Mouse (Mus musculus) hindbrain, embryonic 11.5 days (tissue): ENCODE data around the gene Hist1h2ab. TPM values are rescaled to one million over a fixed set of nuclear protein-coding genes. Genes with fewer than 3 reads are reported as not detected.
"Not testable (repeated sequence)": the region's sequence is repeated elsewhere in the genome, so short reads cannot be mapped to it uniquely, and the experiment has no call there.

Experiments used
- ATAC-seq: fragments of 200-750 bp; cut with Nextera tagmentation; 2 replicates; pipeline ENCODE4 v1.8.0; 2017; ENCODE audit warnings: mild to moderate bottlenecking, moderate TSS enrichment, moderate library complexity; ENCODE audit not compliant: low FRiP score
- DNase-seq: peaks from one replicate; pipeline ENCODE4 v3.0.0-alpha.2; 2015; ENCODE audit warnings: low spot score
- H3K27ac ChIP-seq: fragments of 300-500 bp; sonication (generic); 2 replicates; pipeline ENCODE4 v1.5.1; 2014; ENCODE audit warnings: mild to moderate bottlenecking, low read depth, low read length
- H3K27me3 ChIP-seq: fragments of 300-500 bp; sonication (generic); 2 replicates; pipeline ENCODE4 v1.6.1; 2014; ENCODE audit warnings: mild to moderate bottlenecking, low read length, moderate library complexity, mixed read lengths; ENCODE audit not compliant: control insufficient read depth, insufficient read depth
- H3K36me3 ChIP-seq: fragments of 300-500 bp; sonication (generic); 2 replicates; pipeline ENCODE4 v1.6.1; 2014; ENCODE audit warnings: mild to moderate bottlenecking, low read length, moderate library complexity, mixed read lengths; ENCODE audit not compliant: control insufficient read depth, insufficient read depth
- H3K4me1 ChIP-seq: fragments of 300-500 bp; sonication (generic); replicated peaks from 2 replicates; pipeline ENCODE4 v1.6.1; 2014; ENCODE audit warnings: low read length, mixed read lengths; ENCODE audit not compliant: control insufficient read depth, insufficient read depth
- H3K4me2 ChIP-seq: fragments of 300-500 bp; sonication (generic); replicated peaks from 2 replicates; pipeline ENCODE4 v1.6.1; 2014; ENCODE audit warnings: mild to moderate bottlenecking, low read depth, low read length
- H3K4me3 ChIP-seq: fragments of 300-500 bp; sonication (generic); 2 replicates; pipeline ENCODE4 v1.5.1; 2014; ENCODE audit warnings: low read depth, low read length
- H3K9ac ChIP-seq: fragments of 300-500 bp; sonication (generic); 2 replicates; pipeline ENCODE4 v1.6.1; 2014; ENCODE audit warnings: low read depth, low read length
- H3K9me3 ChIP-seq: fragments of 300-500 bp; sonication (generic); 2 replicates; pipeline ENCODE4 v1.6.1; 2016; ENCODE audit warnings: low read length; ENCODE audit not compliant: control insufficient read depth
- whole genome bisulfite sequencing: fragments of 180-500 bp; shearing (Covaris S2); extraction: QIAGEN DNeasy Blood & Tissue Kit; methylation state at CpG from one replicate; pipeline ENCODE4 v1.1.7; 2014; 5-methylcytosine and 5-hydroxymethylcytosine counted together
- polyA plus RNA-seq: library from polyadenylated mRNA; unstranded; fragments of >200 nt; fragmentation: Nextera tagmentation; extraction: Ambion mirVana; gene quantifications from 2 replicates; pipeline ENCODE4 v1.2.1, GENCODE M21; 2014

Gene Hist1h2ab
- 42.5 and 50.0 TPM in 2 replicates for polyA plus RNA-seq

DNA sequence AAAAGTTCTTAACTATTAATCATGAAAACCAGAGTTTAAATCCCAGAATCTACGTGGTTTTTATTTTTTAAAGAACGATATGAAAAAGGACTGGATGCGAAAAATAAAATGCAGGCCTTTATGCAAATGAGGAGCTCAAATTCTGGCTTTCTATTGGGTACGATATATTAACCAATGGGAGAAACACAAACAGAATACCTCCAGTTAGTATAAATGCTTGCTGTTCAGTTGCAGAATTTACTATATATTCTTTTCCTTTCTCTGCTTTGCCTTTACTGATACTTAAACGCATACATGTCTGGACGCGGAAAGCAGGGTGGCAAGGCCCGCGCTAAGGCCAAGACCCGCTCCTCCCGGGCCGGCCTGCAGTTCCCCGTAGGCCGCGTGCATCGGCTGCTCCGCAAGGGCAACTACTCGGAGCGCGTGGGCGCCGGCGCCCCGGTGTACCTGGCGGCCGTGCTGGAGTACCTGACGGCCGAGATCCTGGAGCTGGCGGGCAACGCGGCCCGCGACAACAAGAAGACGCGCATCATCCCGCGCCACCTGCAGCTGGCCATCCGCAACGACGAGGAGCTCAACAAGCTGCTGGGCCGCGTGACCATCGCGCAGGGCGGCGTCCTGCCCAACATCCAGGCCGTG lies at the start of gene Hist1h2ab:
TSS of gene Hist1h2ab (plus strand) at position 288 of the 639 bp plus-strand sequence.
- not testable (repeated sequence) for H3K4me1 ChIP-seq, H3K9me3 ChIP-seq, H3K27me3 ChIP-seq, H3K36me3 ChIP-seq
- ATAC-seq = peak; percentile 52
- Histone ChIP-seq H3K9ac (peak within 1 kb of the TSS; percentile 49; the same call in 1 of the 2 replicates), H3K4me3 (peak within 1 kb of the TSS; percentile 39), H3K4me2 (peak within 1 kb of the TSS; percentile 54), H3K27ac (peak within 1 kb of the TSS; percentile 90)
- WGBS = 1% methylated on average over 25 of the region's 47 CpGs
- peak; percentile 74 for DNase-seq

GRCm38 (mm10) chr13:23702220-23702619 lies 48.7 kb upstream of the Hist1h2ab start:
- no peaks in the 10 kb centered on the region for H3K27me3 ChIP-seq
- H3K27ac ChIP-seq = no peak overlapping the region
- WGBS = 80% methylated on average over 4 of the region's 4 CpGs
- ATAC-seq (no peak), DNase-seq (no peak)
- no peak overlapping the region for H3K9ac ChIP-seq
- H3K4me2 ChIP-seq = no peak overlapping the region
- H3K9me3 ChIP-seq = no peaks in the 10 kb centered on the region
- H3K36me3 ChIP-seq = no peaks in the 10 kb centered on the region
- no peaks in the 10 kb centered on the region for H3K4me1 ChIP-seq
- no peak overlapping the region for H3K4me3 ChIP-seq

DNA sequence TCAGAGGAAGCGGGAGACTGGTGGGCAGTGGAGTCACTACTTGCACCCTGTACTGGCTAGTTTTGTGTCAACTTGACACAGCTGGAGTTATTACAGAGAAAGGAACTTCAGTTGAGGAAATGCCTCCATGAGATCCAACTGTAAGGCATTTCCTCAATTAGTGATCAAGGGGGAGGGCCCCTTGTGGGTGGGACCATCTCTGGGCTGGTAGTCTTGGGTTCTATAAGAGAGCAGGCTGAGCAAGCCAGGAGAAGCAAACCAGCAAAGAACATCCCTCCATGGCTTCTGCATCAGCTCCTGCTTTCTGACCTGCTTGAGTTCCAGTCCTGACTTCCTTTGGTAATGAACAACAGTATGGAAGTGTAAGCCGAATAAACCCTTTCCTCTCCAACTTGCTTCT lies 48.1 kb upstream of the Hist1h2ab start:
- not testable (repeated sequence) for H3K27me3 ChIP-seq, H3K4me1 ChIP-seq, H3K4me2 ChIP-seq, H3K36me3 ChIP-seq, ATAC-seq, H3K4me3 ChIP-seq, DNase-seq, H3K9me3 ChIP-seq, H3K9ac ChIP-seq, H3K27ac ChIP-seq
- WGBS = 87% methylated on average over 2 of the region's 2 CpGs

GRCm38 (mm10) chr13:23705751-23706356 lies 45.1 kb upstream of the Hist1h2ab start:
- H3K27ac ChIP-seq = no peak overlapping the region
- H3K4me2 ChIP-seq = no peak overlapping the region
- WGBS = 97% methylated on average over 7 of the region's 7 CpGs
- no peak for ATAC-seq
- H3K36me3 ChIP-seq = no peaks in the 10 kb centered on the region
- H3K4me3 ChIP-seq = no peak overlapping the region
- H3K9me3 ChIP-seq = no peaks in the 10 kb centered on the region
- DNase-seq = no peak
- no peaks in the 10 kb centered on the region for H3K27me3 ChIP-seq
- peaks cover 3% of the 10 kb centered on the region; the same call in 1 of the 2 replicates for H3K4me1 ChIP-seq
- no peak overlapping the region for H3K9ac ChIP-seq

GRCm38 (mm10) chr13:23706771-23707170 lies 44.2 kb upstream of the Hist1h2ab start:
- Histone ChIP-seq H3K4me3 (no peak overlapping the region), H3K9ac (no peak overlapping the region), H3K9me3 (no peaks in the 10 kb centered on the region), H3K36me3 (no peaks in the 10 kb centered on the region), H3K4me1 (peaks cover 3% of the 10 kb centered on the region; the same call in 1 of the 2 replicates), H3K27me3 (no peaks in the 10 kb centered on the region), H3K27ac (no peak overlapping the region), H3K4me2 (no peak overlapping the region)
- WGBS = 92% methylated on average over 12 of the region's 12 CpGs
- DNase-seq (no peak), ATAC-seq (no peak)

DNA sequence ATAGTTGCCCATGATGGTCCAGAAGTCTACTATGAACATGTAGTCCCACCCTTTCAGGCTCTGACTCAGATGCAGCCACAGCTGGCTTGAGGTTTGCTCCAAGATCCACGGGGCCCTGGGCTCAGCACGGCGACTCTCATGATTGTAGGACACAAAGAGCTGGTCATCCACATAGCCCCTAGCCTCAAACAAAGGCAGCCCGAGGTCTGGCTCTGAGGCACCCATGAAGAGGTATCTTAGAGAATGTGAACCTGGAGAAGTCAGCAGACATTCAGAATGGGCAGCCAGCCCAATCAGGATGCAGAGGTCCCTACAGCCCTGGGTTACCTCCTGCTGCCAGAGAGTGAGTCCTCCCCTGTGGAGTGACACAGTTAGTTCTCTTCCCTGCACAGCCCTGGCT lies 42.9 kb upstream of the Hist1h2ab start:
- H3K4me3 ChIP-seq = no peak overlapping the region
- no peak overlapping the region for H3K4me2 ChIP-seq
- H3K27ac ChIP-seq = no peak overlapping the region
- 88% methylated on average over 4 of the region's 4 CpGs for WGBS
- no peak for ATAC-seq
- H3K9me3 ChIP-seq = no peaks in the 10 kb centered on the region
- no peaks in the 10 kb centered on the region for H3K27me3 ChIP-seq
- H3K4me1 ChIP-seq = peaks cover 3% of the 10 kb centered on the region; the same call in 1 of the 2 replicates
- no peaks in the 10 kb centered on the region for H3K36me3 ChIP-seq
- H3K9ac ChIP-seq = no peak overlapping the region
- no peak for DNase-seq

GRCm38 (mm10) chr13:23708654-23709053 lies 42.3 kb upstream of the Hist1h2ab start:
- H3K4me2 ChIP-seq = no peak overlapping the region
- no peaks in the 10 kb centered on the region for H3K9me3 ChIP-seq
- no peak for ATAC-seq
- no peaks in the 10 kb centered on the region for H3K27me3 ChIP-seq
- H3K4me3 ChIP-seq = no peak overlapping the region
- no peak overlapping the region for H3K27ac ChIP-seq
- H3K4me1 ChIP-seq = peaks cover 3% of the 10 kb centered on the region; the same call in 1 of the 2 replicates
- no peaks in the 10 kb centered on the region for H3K36me3 ChIP-seq
- WGBS = 80% methylated on average over 4 of the region's 4 CpGs
- no peak for DNase-seq
- H3K9ac ChIP-seq = no peak overlapping the region

GRCm38 (mm10) chr13:23709714-23710373 lies 41.1 kb upstream of the Hist1h2ab start:
- ATAC-seq = no peak
- DNase-seq = no peak
- 11% methylated on average over 15 of the region's 15 CpGs for WGBS

More at GRCm38 (mm10) chr13:23709714-23710373, 41.1 kb upstream of the Hist1h2ab start:
- Histone ChIP-seq H3K36me3 (no peaks in the 10 kb centered on the region), H3K4me3 (peak overlapping the region; percentile 22), H3K27me3 (no peaks in the 10 kb centered on the region), H3K4me1 (peaks cover 3% of the 10 kb centered on the region; the same call in 1 of the 2 replicates), H3K4me2 (peak overlapping the region; percentile 57), H3K27ac (no peak overlapping the region), H3K9ac (peak overlapping the region; percentile 16), H3K9me3 (no peaks in the 10 kb centered on the region)
